Mouse (Mus musculus): ENCODE data around the gene Slc5a1. TPM values are rescaled to one million over a fixed set of nuclear protein-coding genes. Genes with fewer than 3 reads are reported as not detected.

Slc5a1 gene
- polyA plus RNA-seq, 1 experiment from 2014 or later, result 0.04 TPM

DNA sequence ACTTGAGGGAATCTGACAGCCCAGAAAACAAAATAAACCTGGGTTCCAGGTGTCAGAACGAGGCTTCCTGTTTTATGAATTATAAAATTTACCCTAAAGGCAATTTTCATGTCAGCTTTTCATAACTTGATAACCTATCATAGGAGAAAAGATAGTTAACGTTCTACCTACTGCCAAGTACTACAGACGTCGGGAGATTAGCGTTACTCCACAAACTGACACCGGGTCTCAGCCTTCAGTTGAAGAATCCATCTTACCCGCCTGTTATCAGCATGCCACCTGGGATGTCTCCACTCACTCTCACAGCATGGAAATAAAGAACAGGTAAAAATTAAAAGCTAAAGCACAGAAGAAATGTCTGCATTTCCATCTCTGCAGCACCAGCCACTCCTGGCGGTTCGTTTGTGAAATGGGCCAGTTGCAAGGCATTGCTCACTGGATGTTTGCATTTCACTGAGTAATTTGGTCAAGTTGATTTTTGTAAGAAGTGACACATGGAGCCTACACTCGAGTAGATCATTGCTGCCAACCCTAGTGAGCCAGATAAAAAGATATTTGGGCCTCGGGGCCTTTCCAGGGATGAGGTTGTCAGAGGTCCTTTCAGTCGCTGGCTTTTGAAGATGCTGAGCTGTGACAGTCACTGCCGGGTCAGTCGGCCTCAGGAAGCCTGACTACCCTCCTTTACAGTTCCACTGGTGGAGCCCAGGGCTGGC, 104.7 kb downstream of the Slc5a1 start:
- no peak overlapping the region for H3K4me3 ChIP-seq (ENCODE audit: low read depth, low read length)
- DNase-seq (ENCODE audit: low spot score) (no peak), ATAC-seq (ENCODE audit: insufficient number of reproducible peaks, low FRiP score, low TSS enrichment, low read depth) (no peak)
- no peaks in the 10 kb centered on the region for H3K36me3 ChIP-seq (ENCODE audit: control insufficient read depth, insufficient read depth, low read length)
- no peaks in the 10 kb centered on the region for H3K27me3 ChIP-seq (ENCODE audit: control insufficient read depth, insufficient read depth, low read length)
- no peak overlapping the region for H3K9ac ChIP-seq (ENCODE audit: low read length)
- 82% methylated on average over 14 of the region's 14 CpGs for WGBS
- H3K27ac ChIP-seq (replicated peaks; ENCODE audit: low read depth, low read length), result no peak overlapping the region
- H3K4me1 ChIP-seq (ENCODE audit: control insufficient read depth, insufficient read depth, low read length), result no peaks in the 10 kb centered on the region
- no peak overlapping the region for H3K4me2 ChIP-seq (ENCODE audit: low read depth, severe bottlenecking)
- no peaks in the 10 kb centered on the region for H3K9me3 ChIP-seq (ENCODE audit: control insufficient read depth, low read length)

DNA sequence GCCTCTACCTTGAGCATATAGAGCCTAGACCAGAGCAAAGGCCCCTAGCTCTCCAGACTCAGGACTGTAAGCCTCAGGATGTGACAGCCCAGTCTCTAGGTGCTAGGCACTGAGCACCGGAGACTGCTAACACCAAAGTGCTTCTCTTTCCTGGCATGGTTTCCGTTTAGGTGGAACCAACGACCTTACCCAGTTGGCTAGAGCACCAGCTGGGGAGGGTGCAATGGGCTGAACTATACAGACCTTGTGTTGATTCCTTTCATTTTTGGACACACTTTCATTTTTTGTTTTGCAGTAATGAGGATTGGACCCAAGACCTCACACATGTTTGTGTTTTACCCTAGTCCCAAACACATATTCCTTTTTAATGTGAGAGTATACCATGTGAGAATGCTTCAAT, 106.5 kb downstream of the Slc5a1 start:
- Histone ChIP-seq H3K4me1 (ENCODE audit: control insufficient read depth, insufficient read depth, low read length) (no peaks in the 10 kb centered on the region), H3K27ac (replicated peaks; ENCODE audit: low read depth, low read length) (no peak overlapping the region), H3K9ac (ENCODE audit: low read length) (no peak overlapping the region), H3K4me3 (ENCODE audit: low read depth, low read length) (no peak overlapping the region), H3K36me3 (ENCODE audit: control insufficient read depth, insufficient read depth, low read length) (no peaks in the 10 kb centered on the region), H3K9me3 (ENCODE audit: control insufficient read depth, low read length) (no peaks in the 10 kb centered on the region), H3K4me2 (ENCODE audit: low read depth, severe bottlenecking) (no peak overlapping the region), H3K27me3 (ENCODE audit: control insufficient read depth, insufficient read depth, low read length) (no peaks in the 10 kb centered on the region)
- DNase-seq (ENCODE audit: low spot score) (no peak), ATAC-seq (ENCODE audit: insufficient number of reproducible peaks, low FRiP score, low TSS enrichment, low read depth) (no peak)
- 79% methylated on average over 3 of the region's 3 CpGs for WGBS

DNA sequence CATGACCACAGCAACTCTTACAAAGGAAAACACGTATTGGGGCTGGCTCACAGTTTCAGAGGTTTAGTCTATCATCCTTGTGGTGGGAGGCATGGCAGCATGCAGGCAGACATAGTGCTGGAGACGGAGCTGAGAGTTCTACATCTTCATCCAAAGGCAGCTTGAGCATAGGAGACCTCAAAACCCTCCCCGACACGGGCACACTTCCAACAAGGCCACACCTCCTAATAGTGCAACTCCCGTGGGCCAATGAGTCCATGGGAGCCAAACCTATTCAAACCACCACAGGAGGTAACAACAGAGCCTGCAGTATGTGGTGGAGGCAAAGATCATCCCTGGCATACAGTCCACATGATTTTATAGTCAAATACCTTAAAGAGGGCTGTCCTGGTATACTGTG, 107.2 kb downstream of the Slc5a1 start:
- Histone ChIP-seq H3K27me3 (ENCODE audit: control insufficient read depth, insufficient read depth, low read length) (no peaks in the 10 kb centered on the region), H3K9ac (ENCODE audit: low read length) (no peak overlapping the region), H3K36me3 (ENCODE audit: control insufficient read depth, insufficient read depth, low read length) (no peaks in the 10 kb centered on the region), H3K4me3 (ENCODE audit: low read depth, low read length) (no peak overlapping the region), H3K9me3 (ENCODE audit: control insufficient read depth, low read length) (no peaks in the 10 kb centered on the region), H3K4me2 (ENCODE audit: low read depth, severe bottlenecking) (no peak overlapping the region), H3K27ac (replicated peaks; ENCODE audit: low read depth, low read length) (no peak overlapping the region), H3K4me1 (ENCODE audit: control insufficient read depth, insufficient read depth, low read length) (no peaks in the 10 kb centered on the region)
- DNase-seq (ENCODE audit: low spot score) (no peak), ATAC-seq (ENCODE audit: insufficient number of reproducible peaks, low FRiP score, low TSS enrichment, low read depth) (no peak)
- 80% methylated on average over 5 of the region's 5 CpGs for WGBS

Other genes with a start within 250 kb of the Slc5a1 start
- gene Prr14l, start 250.0 kb upstream of the Slc5a1 start, polyA plus RNA-seq (2014; fragmentation: Nextera tagmentation; extraction: Ambion mirVana), result 11.8 and 13.8 TPM in 2 replicates
- gene Depdc5, start 240.5 kb upstream of the Slc5a1 start, polyA plus RNA-seq (2014; fragmentation: Nextera tagmentation; extraction: Ambion mirVana), result 30.4 and 38.4 TPM in 2 replicates
- 382 and 389 TPM in 2 replicates for gene Ywhah, start 85.4 kb upstream of the Slc5a1 start, polyA plus RNA-seq (2014; fragmentation: Nextera tagmentation; extraction: Ambion mirVana)
- gene Spon2, start 114.2 kb downstream of the Slc5a1 start, polyA plus RNA-seq (2014; fragmentation: Nextera tagmentation; extraction: Ambion mirVana), result 1.8 and 2.0 TPM in 2 replicates
- 466 and 469 TPM in 2 replicates for gene Ctbp1, start 170.8 kb downstream of the Slc5a1 start, polyA plus RNA-seq (2014; fragmentation: Nextera tagmentation; extraction: Ambion mirVana)
- gene Maea, start 231.3 kb downstream of the Slc5a1 start, polyA plus RNA-seq (2014; fragmentation: Nextera tagmentation; extraction: Ambion mirVana), result 145 and 152 TPM in 2 replicates

All from limb, embryonic 11.5 days (tissue).